ENCODE assay signal across 16 mouse cellular contexts in genomic region chr14:57376016-57376415, GRCm38 (mm10).
"Had no signal": no experiment of that assay in that cellular context is flagged by ENCODE, and none has a peak within 500 bp of the region (broad histone marks: within the 10 kb centered on the region; RNA-seq: fewer than 3 reads in every experiment).

No protein-coding gene starts in this region.

- H3K36me3 ChIP-seq: neural tube, embryonic 13.5 days; neural tube, embryonic 15.5 days; stomach, embryonic 15.5 days had no signal

- DNase-seq: retina, postnatal 1 day; right cerebral cortex, adult 18-20 months; right cerebral cortex, postnatal 14 days; right cerebral cortex, postnatal 25 days; right cerebral cortex, postnatal 4 days; spleen, adult 18-20 months; thymus, adult 18-20 months; thymus, adult 2 months; thymus, postnatal 14 days; thymus, postnatal 25 days; thymus, postnatal 36 days; thymus, postnatal 4 days had no signal

- H3K4me1 ChIP-seq: neural tube, embryonic 13.5 days; neural tube, embryonic 15.5 days; stomach, embryonic 15.5 days had no signal

- H3K27ac ChIP-seq: neural tube, embryonic 13.5 days; neural tube, embryonic 15.5 days; stomach, embryonic 15.5 days; stomach, postnatal 0 days had no signal

- H3K9me3 ChIP-seq: neural tube, embryonic 13.5 days; neural tube, embryonic 15.5 days; stomach, embryonic 15.5 days had no signal

- H3K4me3 ChIP-seq: neural tube, embryonic 13.5 days; neural tube, embryonic 15.5 days; stomach, embryonic 15.5 days had no signal

- H3K4me2 ChIP-seq: neural tube, embryonic 13.5 days; neural tube, embryonic 15.5 days; stomach, embryonic 15.5 days had no signal

- H3K27me3 ChIP-seq: neural tube, embryonic 13.5 days; neural tube, embryonic 15.5 days; stomach, embryonic 15.5 days had no signal

- H3K9ac ChIP-seq: neural tube, embryonic 13.5 days; neural tube, embryonic 15.5 days; stomach, embryonic 15.5 days had no signal
